ENCODE assay signal across 7 mouse cellular contexts in the genomic region with DNA sequence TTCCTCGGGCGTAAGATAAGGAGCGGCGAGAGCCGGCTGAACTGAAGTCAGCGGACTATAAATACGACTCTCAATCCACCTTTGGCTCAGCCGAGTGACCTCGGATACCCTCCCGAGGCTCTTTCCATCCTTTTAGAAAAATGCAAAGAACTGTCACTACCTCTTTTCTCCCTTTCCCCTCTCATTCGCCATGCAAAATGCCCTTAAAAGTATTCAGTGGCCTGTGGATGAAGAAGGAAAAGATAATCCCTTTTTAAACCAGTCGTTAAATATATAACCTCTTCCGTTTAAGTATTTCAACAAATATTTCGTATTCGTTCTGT. TPM values are rescaled to one million over a fixed set of nuclear protein-coding genes. Genes with fewer than 3 reads are reported as not detected.
DNase-seq lines count a peak whose midpoint lies in the region; ATAC-seq and TF ChIP-seq lines count a peak whose summit lies in the region.

Gene Bmpr1a, minus strand, starts transcription at position 17 of the 323 bp plus-strand sequence.

- ATAC-seq in liver, embryonic 14.5 days (ENCODE audit: insufficient read depth), result no peak; the same call in 1 of the 2 replicates

- no peak for TF ChIP-seq CTCF in liver, embryonic 14.5 days (IDR thresholded peaks at IDR 0.05; ENCODE audit: low read depth)

- peak within 1 kb of the TSS; percentile 99 for H3K27ac ChIP-seq in forebrain, embryonic 10.5 days
- peak within 1 kb of the TSS; percentile 99 for H3K27ac ChIP-seq in hindbrain, embryonic 10.5 days
- H3K27ac ChIP-seq in liver, embryonic 14.5 days, result no peak within 1 kb of the TSS

- peak within 1 kb of the TSS; percentile 87 for H3K4me3 ChIP-seq in forebrain, embryonic 10.5 days
- H3K4me3 ChIP-seq in hindbrain, embryonic 10.5 days, result peak within 1 kb of the TSS; percentile 91
- H3K4me3 ChIP-seq in liver, embryonic 14.5 days (ENCODE audit: insufficient read depth in 1 of 2, low read depth in 2 of 2, low read length in 2 of 2), result peak within 1 kb of the TSS; percentile 61 to 65

- DNase-seq in retina, adult 2 months (ENCODE audit: low read depth, low spot score), result peak; percentile 56
- no peak for DNase-seq in retina, embryonic 14.5 days (ENCODE audit: low spot score)
- DNase-seq in forebrain, embryonic 10.5 days (ENCODE audit: extremely low spot score, low spot score), result no peak
- DNase-seq in hindbrain, embryonic 10.5 days (ENCODE audit: low spot score), result no peak
- DNase-seq in liver, embryonic 14.5 days (ENCODE audit: low read depth in 3 of 3, low spot score in 3 of 3), result no peak
- no peak for DNase-seq in urinary bladder, postnatal 25 days (ENCODE audit: low spot score)
- DNase-seq in cerebellum, postnatal 36 days, result no peak

- H3K27me3 ChIP-seq in forebrain, embryonic 10.5 days (ENCODE audit: poor library complexity, severe bottlenecking), result peaks cover 14% of the 10 kb centered on the region
- peaks cover 5% of the 10 kb centered on the region; the same call in 1 of the 2 replicates for H3K27me3 ChIP-seq in hindbrain, embryonic 10.5 days (ENCODE audit: insufficient read depth, poor library complexity, severe bottlenecking)
- peaks cover 57% of the 10 kb centered on the region for H3K27me3 ChIP-seq in liver, embryonic 14.5 days (ENCODE audit: control insufficient read depth, insufficient read depth, low read length)

- no peaks in the 10 kb centered on the region for H3K9me3 ChIP-seq in forebrain, embryonic 10.5 days
- H3K9me3 ChIP-seq in hindbrain, embryonic 10.5 days, result no peaks in the 10 kb centered on the region
- H3K9me3 ChIP-seq in liver, embryonic 14.5 days (ENCODE audit: control insufficient read depth, low read length), result no peaks in the 10 kb centered on the region

- no peaks in the 10 kb centered on the region for H3K36me3 ChIP-seq in forebrain, embryonic 10.5 days (replicated peaks)
- no peaks in the 10 kb centered on the region for H3K36me3 ChIP-seq in hindbrain, embryonic 10.5 days
- H3K36me3 ChIP-seq in liver, embryonic 14.5 days (replicated peaks; ENCODE audit: control insufficient read depth, insufficient read depth, low read depth), result no peaks in the 10 kb centered on the region

- no peak for TF ChIP-seq EP300 in liver, embryonic 14.5 days (IDR thresholded peaks at IDR 0.05; ENCODE audit: low read depth)

- peak within 1 kb of the TSS; percentile 69 for H3K9ac ChIP-seq in liver, embryonic 14.5 days (replicated peaks)

- peaks cover 48% of the 10 kb centered on the region for H3K4me1 ChIP-seq in forebrain, embryonic 10.5 days
- H3K4me1 ChIP-seq in hindbrain, embryonic 10.5 days (replicated peaks), result peaks cover 44% of the 10 kb centered on the region
- H3K4me1 ChIP-seq in liver, embryonic 14.5 days (replicated peaks; ENCODE audit: control insufficient read depth in 2 of 2, insufficient read depth in 2 of 2, low read length in 1 of 2), result peaks cover 0 to 7% of the 10 kb centered on the region in 2 experiments; a peak in 2 of 4 replicates

- WGBS in forebrain, embryonic 10.5 days, result 8% methylated on average over 15 of the region's 15 CpGs
- 10% methylated on average over 15 of the region's 15 CpGs for WGBS in hindbrain, embryonic 10.5 days
- 11% methylated on average over 15 of the region's 15 CpGs for WGBS in liver, embryonic 14.5 days (ENCODE audit: insufficient replicate concordance)

- H3K4me2 ChIP-seq in liver, embryonic 14.5 days (ENCODE audit: low read depth), result peak within 1 kb of the TSS; percentile 89

RNA-seq across cellular contexts. Expression of gene Bmpr1a, which starts in this region (rescaled TPM):
- 44.5 and 47.6 TPM in 2 replicates for polyA plus RNA-seq in forebrain, embryonic 10.5 days (2016; fragmentation: Nextera tagmentation; extraction: Ambion mirVana)
- polyA plus RNA-seq in hindbrain, embryonic 10.5 days (2016; fragmentation: Nextera tagmentation; extraction: Ambion mirVana), result 31.6 and 42.8 TPM in 2 replicates
- 1.9 and 2.8 TPM in 2 replicates for polyA plus RNA-seq in liver, embryonic 14.5 days (2012; rRNA removed)
- polyA plus RNA-seq in liver, embryonic 14.5 days (2014; fragmentation: Nextera tagmentation; extraction: Ambion mirVana), result 3.2 and 3.9 TPM in 2 replicates
